Mouse (Mus musculus) megakaryocyte, embryonic 14.5 days (primary cell): ENCODE data around the gene Tlk2.
"Not testable (repeated sequence)": the region's sequence is repeated elsewhere in the genome, so short reads cannot be mapped to it uniquely, and the experiment has no call there.

Experiments used
- FLI1 ChIP-seq: IDR thresholded peaks from 2 replicates; pipeline ENCODE4 v1.6.1; 2012; ENCODE audit warnings: low read length, inconsistent platforms, mixed read lengths
- GATA1 ChIP-seq: IDR thresholded peaks from 3 replicates; pipeline ENCODE4 v1.6.1; 2012; ENCODE audit warnings: mixed read lengths, low read length, inconsistent platforms, borderline replicate concordance

- not testable (repeated sequence) for TF ChIP-seq GATA1, FLI1
These were observed 38.1 kb upstream of the Tlk2 start for GRCm38 (mm10) chr11:105140512-105140911.
